8 mouse cellular contexts compared by ENCODE assay signal in the genomic region with DNA sequence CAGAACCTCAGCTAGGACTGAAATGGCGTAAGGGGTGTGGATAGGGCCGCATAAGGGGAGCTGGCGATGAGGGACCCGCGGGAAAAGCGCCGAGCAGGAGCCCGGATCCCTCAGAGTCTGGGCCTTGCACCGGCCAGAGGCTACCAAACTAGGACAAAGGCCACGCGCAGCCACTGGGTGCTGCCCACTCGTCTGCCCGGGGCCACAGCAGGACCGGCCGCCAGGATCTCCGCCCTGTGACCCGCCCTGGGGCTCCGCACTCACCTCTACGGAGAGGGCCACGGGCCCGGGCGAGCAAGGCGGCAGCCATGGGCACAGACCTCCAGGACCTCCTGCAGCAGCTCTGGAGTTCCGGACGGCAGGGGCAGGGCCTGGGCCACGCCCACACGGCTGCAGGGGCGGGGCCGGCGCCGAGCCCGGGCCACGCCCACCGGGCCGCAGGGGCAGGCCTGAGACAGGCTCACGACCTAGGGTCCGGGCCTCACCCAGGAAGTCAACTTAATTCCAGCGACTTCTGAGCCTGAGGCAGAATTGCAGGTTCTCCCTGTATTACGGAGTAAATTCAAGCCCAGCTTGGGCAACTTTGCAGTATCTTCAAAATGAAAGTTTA. TPM values are rescaled to one million over a fixed set of nuclear protein-coding genes. Genes with fewer than 3 reads are reported as not detected.
A peak's percentile ranks its signal among the peaks of the same experiment; 100 is the strongest.
DNase-seq lines count a peak whose midpoint lies in the region; ATAC-seq and TF ChIP-seq lines count a peak whose summit lies in the region.

Acads (minus strand) TSS at position 386 of the 610 bp plus-strand sequence.

- H3K4me3 ChIP-seq in forebrain, postnatal 0 days (ENCODE audit: low read depth, low read length), result peak within 1 kb of the TSS; percentile 40

- WGBS in forebrain, postnatal 0 days, result 2% methylated on average over 39 of the region's 39 CpGs

- H3K27me3 ChIP-seq in forebrain, postnatal 0 days (ENCODE audit: insufficient read depth, low read length), result no peaks in the 10 kb centered on the region

- H3K27ac ChIP-seq in forebrain, postnatal 0 days (ENCODE audit: low read depth, low read length), result 0 out of 2 replicates have a peak within 1 kb of the TSS, but pooled peaks have one; percentile 9

- DNase-seq in MN1 (ENCODE audit: low spot score), result peak; percentile 65
- DNase-seq in cerebellum, adult 18-20 months, result peak; percentile 35 to 72
- peak; percentile 49 for DNase-seq in forebrain, postnatal 0 days
- peak; percentile 89 for DNase-seq in heart, postnatal 4 days
- peak; percentile 48 to 72 for DNase-seq in layer of hippocampus, postnatal 10 days (ENCODE audit: low spot score in 2 of 2)
- peak; percentile 81 for DNase-seq in lung, postnatal 25 days (ENCODE audit: low spot score)
- DNase-seq in ovary, postnatal 36 days (ENCODE audit: low spot score), result peak; percentile 91
- peak; percentile 93 for DNase-seq in thymus, postnatal 4 days

- peaks cover 12% of the 10 kb centered on the region for H3K36me3 ChIP-seq in forebrain, postnatal 0 days (ENCODE audit: insufficient read depth)

- ATAC-seq in forebrain, postnatal 0 days, result peak; percentile 74

- H3K9ac ChIP-seq in forebrain, postnatal 0 days, result peak within 1 kb of the TSS; percentile 53

- TF ChIP-seq CTCF in forebrain, postnatal 0 days (IDR thresholded peaks at IDR 0.05; ENCODE audit: low read depth), result no peak

- no peaks in the 10 kb centered on the region for H3K9me3 ChIP-seq in forebrain, postnatal 0 days (ENCODE audit: low read length)

- H3K4me2 ChIP-seq in forebrain, postnatal 0 days (ENCODE audit: low read depth), result peak within 1 kb of the TSS; percentile 65

- H3K4me1 ChIP-seq in forebrain, postnatal 0 days (ENCODE audit: insufficient read depth), result peaks cover 7% of the 10 kb centered on the region

RNA-seq across cellular contexts. Expression of gene Acads, which starts in this region (rescaled TPM):
- total RNA-seq in forebrain, postnatal 0 days (2014; rRNA removed), result 11.8 and 13.9 TPM in 2 replicates
- 12.1 and 12.5 TPM in 2 replicates for polyA plus RNA-seq in forebrain, postnatal 0 days (2015; fragmentation: Nextera tagmentation; extraction: Ambion mirVana)
- total RNA-seq in heart, postnatal 4 days (2021), result 100 to 1,000 TPM; 153 to 165 TPM
- total RNA-seq in layer of hippocampus, postnatal 10 days (2021), result 1 to 10 TPM; 6.8 to 9.9 TPM

Comparison
In these comparisons a context has a peak if more than half of its experiments do, and no peak if none do; other contexts are left out.
1. Peak in every context shown above with its lines: DNase-seq, ATAC-seq, H3K4me3 ChIP-seq and H3K27ac ChIP-seq.
2. RNA of gene Acads (total RNA-seq): 153 to 165 TPM in heart, postnatal 4 days; 11.8 to 13.9 TPM in forebrain, postnatal 0 days and 6.8 to 9.9 TPM in layer of hippocampus, postnatal 10 days; every median in the first group is over 10 times any median in the second.